Mouse (Mus musculus): ENCODE results near the gene Dlx6. TPM values are rescaled to one million over a fixed set of nuclear protein-coding genes. Genes with fewer than 3 reads are reported as not detected.

The Dlx6 gene
- total RNA-seq, 2 experiments from 2014 or later: not detected

- no peak for DNase-seq
Measured at GRCm38 (mm10) chr6:6859950-6860410, 3.2 kb upstream of the Dlx6 start.

- no peak for DNase-seq
Measured at GRCm38 (mm10) chr6:6860411-6861085, 2.6 kb upstream of the Dlx6 start.

GRCm38 (mm10) chr6:6861086-6861797 lies 1.9 kb upstream of the Dlx6 start:
- no peak for DNase-seq

GRCm38 (mm10) chr6:6861798-6862428 lies 1.2 kb upstream of the Dlx6 start:
- no peak for DNase-seq

GRCm38 (mm10) chr6:6862611-6863010 lies 523 bp upstream of the Dlx6 start:
- DNase-seq: peak; percentile 57 to 65

- DNase-seq: no peak
Measured at GRCm38 (mm10) chr6:6863955-6864354, 821 bp downstream of the Dlx6 start.

- no peak for DNase-seq
Measured at GRCm38 (mm10) chr6:6864441-6865440, 1.6 kb downstream of the Dlx6 start.

GRCm38 (mm10) chr6:6867031-6867430 lies 3.9 kb downstream of the Dlx6 start:
- DNase-seq: no peak

- DNase-seq: no peak
Measured at GRCm38 (mm10) chr6:6869041-6869685, 6.0 kb downstream of the Dlx6 start.

GRCm38 (mm10) chr6:6869961-6870800 lies 7.0 kb downstream of the Dlx6 start:
- DNase-seq: no peak

- DNase-seq: no peak
Measured at GRCm38 (mm10) chr6:6870876-6871420, 7.8 kb downstream of the Dlx6 start.

GRCm38 (mm10) chr6:6871692-6872091 lies 8.6 kb downstream of the Dlx6 start:
- DNase-seq: no peak

- no peak for DNase-seq
Measured at GRCm38 (mm10) chr6:6872873-6873272, 9.7 kb downstream of the Dlx6 start.

- DNase-seq: no peak
Measured at GRCm38 (mm10) chr6:6873476-6874072, 10.4 kb downstream of the Dlx6 start.

GRCm38 (mm10) chr6:6874073-6874771 lies 11.1 kb downstream of the Dlx6 start:
- no peak for DNase-seq

- no peak for DNase-seq
Measured at GRCm38 (mm10) chr6:6875136-6875535, 12.0 kb downstream of the Dlx6 start.

GRCm38 (mm10) chr6:6875676-6876075 lies 12.5 kb downstream of the Dlx6 start:
- DNase-seq: no peak

GRCm38 (mm10) chr6:6876231-6876630 lies 13.1 kb downstream of the Dlx6 start:
- DNase-seq: no peak

- DNase-seq: no peak
Measured at GRCm38 (mm10) chr6:6876731-6877130, 13.6 kb downstream of the Dlx6 start.
